8 mouse cellular contexts compared by ENCODE assay signal in genomic region chr3:152193177-152193576, GRCm38 (mm10). TPM values are rescaled to one million over a fixed set of nuclear protein-coding genes. Genes with fewer than 3 reads are reported as not detected.
A peak's percentile ranks its signal among the peaks of the same experiment; 100 is the strongest.
DNase-seq lines count a peak whose midpoint lies in the region; ATAC-seq and TF ChIP-seq lines count a peak whose summit lies in the region.

No protein-coding gene starts in this region.

- no peaks in the 10 kb centered on the region for H3K27me3 ChIP-seq in embryonic facial prominence, embryonic 13.5 days
- no peaks in the 10 kb centered on the region for H3K27me3 ChIP-seq in intestine, embryonic 16.5 days (replicated peaks; ENCODE audit: control insufficient read depth, insufficient read depth, low read length)
- no peaks in the 10 kb centered on the region for H3K27me3 ChIP-seq in neural tube, embryonic 15.5 days (replicated peaks)

- TF ChIP-seq CTCF in lung, adult 2 months (IDR thresholded peaks at IDR 0.05; ENCODE audit: insufficient read depth, low read length): no peak

- peak overlapping the region; percentile 80 for H3K4me3 ChIP-seq in lung, adult 2 months (replicated peaks; ENCODE audit: extremely low read depth, low read depth, low read length)
- H3K4me3 ChIP-seq in embryonic facial prominence, embryonic 13.5 days: peak overlapping the region; percentile 57
- peak overlapping the region; percentile 53 for H3K4me3 ChIP-seq in intestine, embryonic 16.5 days (ENCODE audit: low read length)
- peak overlapping the region; percentile 53 for H3K4me3 ChIP-seq in neural tube, embryonic 15.5 days (replicated peaks)

- under 1% methylated on average over 7 of the region's 7 CpGs for WGBS in lung, adult 2 months
- WGBS in embryonic facial prominence, embryonic 13.5 days: 3% methylated on average over 7 of the region's 7 CpGs
- WGBS in intestine, embryonic 16.5 days: 3% methylated on average over 7 of the region's 7 CpGs
- WGBS in neural tube, embryonic 15.5 days: 9% methylated on average over 7 of the region's 7 CpGs

- no peak for ATAC-seq in embryonic facial prominence, embryonic 13.5 days (ENCODE audit: insufficient number of reproducible peaks, insufficient read depth, low FRiP score, low TSS enrichment, low read depth)
- ATAC-seq in intestine, embryonic 16.5 days: no peak; the same call in 1 of the 2 replicates
- no peak for ATAC-seq in neural tube, embryonic 15.5 days (ENCODE audit: low FRiP score)

- no peak for TF ChIP-seq POLR2A in lung, adult 2 months (IDR thresholded peaks at IDR 0.05; ENCODE audit: borderline replicate concordance, extremely low read depth, low read depth, low read length)

- H3K9me3 ChIP-seq in embryonic facial prominence, embryonic 13.5 days: no peaks in the 10 kb centered on the region
- H3K9me3 ChIP-seq in intestine, embryonic 16.5 days (ENCODE audit: control insufficient read depth, low read length): no peaks in the 10 kb centered on the region
- no peaks in the 10 kb centered on the region for H3K9me3 ChIP-seq in neural tube, embryonic 15.5 days (replicated peaks)

- peak overlapping the region; percentile 62 for H3K4me2 ChIP-seq in embryonic facial prominence, embryonic 13.5 days
- H3K4me2 ChIP-seq in intestine, embryonic 16.5 days (ENCODE audit: low read depth, low read length): peak overlapping the region; percentile 58
- H3K4me2 ChIP-seq in neural tube, embryonic 15.5 days: peak overlapping the region; percentile 57

- H3K27ac ChIP-seq in embryonic facial prominence, embryonic 13.5 days: peak overlapping the region; percentile 89
- H3K27ac ChIP-seq in intestine, embryonic 16.5 days (ENCODE audit: low read length): peak overlapping the region; percentile 80
- peak overlapping the region; percentile 85 for H3K27ac ChIP-seq in neural tube, embryonic 15.5 days (replicated peaks)

- no peak for DNase-seq in lung, adult 2 months
- DNase-seq in lung, postnatal 14 days: no peak
- no peak for DNase-seq in adrenal gland, postnatal 4 days (ENCODE audit: low spot score in 2 of 2)
- DNase-seq in cerebellum, adult 11-12 months: no peak
- no peak for DNase-seq in adrenal gland, adult (ENCODE audit: inconsistent age in 2 of 2, low spot score in 1 of 2)

- peak overlapping the region; percentile 76 for H3K9ac ChIP-seq in embryonic facial prominence, embryonic 13.5 days
- peak overlapping the region; percentile 62 for H3K9ac ChIP-seq in intestine, embryonic 16.5 days (ENCODE audit: low read depth, low read length)
- peak overlapping the region; percentile 59 for H3K9ac ChIP-seq in neural tube, embryonic 15.5 days (replicated peaks)

- H3K36me3 ChIP-seq in embryonic facial prominence, embryonic 13.5 days: no peaks in the 10 kb centered on the region
- H3K36me3 ChIP-seq in intestine, embryonic 16.5 days (ENCODE audit: control insufficient read depth, insufficient read depth, low read length): no peaks in the 10 kb centered on the region
- H3K36me3 ChIP-seq in neural tube, embryonic 15.5 days: no peaks in the 10 kb centered on the region

- peaks cover 4% of the 10 kb centered on the region for H3K4me1 ChIP-seq in lung, adult 2 months (ENCODE audit: control insufficient read depth, insufficient read depth, low read length)
- peaks cover 7% of the 10 kb centered on the region for H3K4me1 ChIP-seq in embryonic facial prominence, embryonic 13.5 days
- peaks cover 7% of the 10 kb centered on the region; the same call in 1 of the 2 replicates for H3K4me1 ChIP-seq in intestine, embryonic 16.5 days (ENCODE audit: control insufficient read depth, insufficient read depth, low read length)
- peaks cover 17% of the 10 kb centered on the region for H3K4me1 ChIP-seq in neural tube, embryonic 15.5 days

RNA-seq across cellular contexts. Expression of gene Dnajb4, which starts 16.9 kb away (rescaled TPM):
- 3.8 and 8.3 TPM in 2 replicates for polyA plus RNA-seq in lung, adult 2 months (2012; rRNA removed)
- 27.9 and 31.7 TPM in 2 replicates for polyA plus RNA-seq in embryonic facial prominence, embryonic 13.5 days (2015; fragmentation: Nextera tagmentation; extraction: Ambion mirVana)
- 21.7 and 23.2 TPM in 2 replicates for polyA plus RNA-seq in intestine, embryonic 16.5 days (2015; fragmentation: Nextera tagmentation; extraction: Ambion mirVana)
- polyA plus RNA-seq in neural tube, embryonic 15.5 days (2015; fragmentation: Nextera tagmentation; extraction: Ambion mirVana): 45.6 and 48.7 TPM in 2 replicates
- 10 to 100 TPM; 40.6 to 41.5 TPM for total RNA-seq in adrenal gland, postnatal 4 days (2021)

RNA-seq across cellular contexts. Expression of gene Fubp1, which starts 17.0 kb away (rescaled TPM):
- 59.9 and 66.2 TPM in 2 replicates for polyA plus RNA-seq in lung, adult 2 months (2012; rRNA removed)
- 336 and 338 TPM in 2 replicates for polyA plus RNA-seq in embryonic facial prominence, embryonic 13.5 days (2015; fragmentation: Nextera tagmentation; extraction: Ambion mirVana)
- 143 and 157 TPM in 2 replicates for polyA plus RNA-seq in intestine, embryonic 16.5 days (2015; fragmentation: Nextera tagmentation; extraction: Ambion mirVana)
- polyA plus RNA-seq in neural tube, embryonic 15.5 days (2015; fragmentation: Nextera tagmentation; extraction: Ambion mirVana): 184 and 185 TPM in 2 replicates
- total RNA-seq in adrenal gland, postnatal 4 days (2021): 100 to 1,000 TPM; 158 to 202 TPM

RNA-seq across cellular contexts. Expression of gene Gipc2, which starts 27.1 kb away (rescaled TPM):
- polyA plus RNA-seq in lung, adult 2 months (2012; rRNA removed): 20.1 and 36.6 TPM in 2 replicates
- 3.1 and 4.2 TPM in 2 replicates for polyA plus RNA-seq in embryonic facial prominence, embryonic 13.5 days (2015; fragmentation: Nextera tagmentation; extraction: Ambion mirVana)
- 244 TPM in 2 replicates for polyA plus RNA-seq in intestine, embryonic 16.5 days (2015; fragmentation: Nextera tagmentation; extraction: Ambion mirVana)
- polyA plus RNA-seq in neural tube, embryonic 15.5 days (2015; fragmentation: Nextera tagmentation; extraction: Ambion mirVana): 11.4 and 19.3 TPM in 2 replicates
- 1 to 10 TPM in 1 of 2 experiments, under 1 TPM in 1; 0.76 to 5.0 TPM for total RNA-seq in adrenal gland, postnatal 4 days (2021)
